Mouse (Mus musculus): ENCODE measurements around the gene Bloc1s2. TPM values are rescaled to one million over a fixed set of nuclear protein-coding genes. Genes with fewer than 3 reads are reported as not detected.
A peak's percentile ranks its signal among the peaks of the same experiment; 100 is the strongest.
"Not testable (repeated sequence)": the region's sequence is repeated elsewhere in the genome, so short reads cannot be mapped to it uniquely, and the experiment has no call there.

Bloc1s2 gene
- polyA plus RNA-seq, 1 experiment from 2014 or later: 156 TPM

- 92% methylated on average over 9 of the region's 9 CpGs for WGBS
- peaks cover 85% of the 10 kb centered on the region for H3K36me3 ChIP-seq
- ATAC-seq; H3K9me3 ChIP-seq; H3K27ac ChIP-seq; H3K9ac ChIP-seq (replicated peaks); H3K27me3 ChIP-seq; H3K4me2 ChIP-seq (replicated peaks); H3K4me1 ChIP-seq (replicated peaks); H3K4me3 ChIP-seq (replicated peaks): not testable (repeated sequence)
These were observed 25.6 kb downstream of the Bloc1s2 start for GRCm38 (mm10) chr19:44120686-44121085.

GRCm38 (mm10) chr19:44117793-44118192 lies 28.5 kb downstream of the Bloc1s2 start:
- Histone ChIP-seq H3K36me3 (peaks cover 81% of the 10 kb centered on the region), H3K9me3 (no peaks in the 10 kb centered on the region), H3K4me2 (replicated peaks) (no peak overlapping the region), H3K9ac (replicated peaks) (no peak overlapping the region), H3K4me1 (replicated peaks) (no peaks in the 10 kb centered on the region), H3K4me3 (replicated peaks) (no peak overlapping the region), H3K27me3 (no peaks in the 10 kb centered on the region), H3K27ac (no peak overlapping the region)
- no peak for ATAC-seq

- 53% methylated on average over 7 of the region's 7 CpGs for WGBS
- Histone ChIP-seq H3K36me3 (peaks cover 61% of the 10 kb centered on the region), H3K27ac (no peak overlapping the region), H3K27me3 (no peaks in the 10 kb centered on the region), H3K4me1 (replicated peaks) (peaks cover 9% of the 10 kb centered on the region), H3K9me3 (no peaks in the 10 kb centered on the region), H3K4me3 (replicated peaks) (no peak overlapping the region), H3K4me2 (replicated peaks) (no peak overlapping the region), H3K9ac (replicated peaks) (no peak overlapping the region)
- no peak; the same call in 1 of the 2 replicates for ATAC-seq
These were observed 34.5 kb downstream of the Bloc1s2 start for GRCm38 (mm10) chr19:44111706-44112105.

GRCm38 (mm10) chr19:44110356-44110755 lies 35.9 kb downstream of the Bloc1s2 start:
- Histone ChIP-seq H3K4me3 (replicated peaks) (no peak overlapping the region), H3K9me3 (no peaks in the 10 kb centered on the region), H3K27me3 (no peaks in the 10 kb centered on the region), H3K36me3 (peaks cover 50% of the 10 kb centered on the region), H3K27ac (no peak overlapping the region), H3K9ac (replicated peaks) (no peak overlapping the region), H3K4me1 (replicated peaks) (peaks cover 22% of the 10 kb centered on the region), H3K4me2 (replicated peaks) (no peak overlapping the region)
- 90% methylated on average over 9 of the region's 9 CpGs for WGBS
- no peak for ATAC-seq

GRCm38 (mm10) chr19:44108996-44109395 lies 37.2 kb downstream of the Bloc1s2 start:
- no peaks in the 10 kb centered on the region for H3K27me3 ChIP-seq
- no peak for ATAC-seq
- peaks cover 33% of the 10 kb centered on the region for H3K4me1 ChIP-seq (replicated peaks)
- H3K9ac ChIP-seq (replicated peaks): no peak overlapping the region
- no peak overlapping the region for H3K4me3 ChIP-seq (replicated peaks)
- peaks cover 40% of the 10 kb centered on the region for H3K36me3 ChIP-seq
- no peak overlapping the region for H3K27ac ChIP-seq
- no peaks in the 10 kb centered on the region for H3K9me3 ChIP-seq
- H3K4me2 ChIP-seq (replicated peaks): no peak overlapping the region

DNA sequence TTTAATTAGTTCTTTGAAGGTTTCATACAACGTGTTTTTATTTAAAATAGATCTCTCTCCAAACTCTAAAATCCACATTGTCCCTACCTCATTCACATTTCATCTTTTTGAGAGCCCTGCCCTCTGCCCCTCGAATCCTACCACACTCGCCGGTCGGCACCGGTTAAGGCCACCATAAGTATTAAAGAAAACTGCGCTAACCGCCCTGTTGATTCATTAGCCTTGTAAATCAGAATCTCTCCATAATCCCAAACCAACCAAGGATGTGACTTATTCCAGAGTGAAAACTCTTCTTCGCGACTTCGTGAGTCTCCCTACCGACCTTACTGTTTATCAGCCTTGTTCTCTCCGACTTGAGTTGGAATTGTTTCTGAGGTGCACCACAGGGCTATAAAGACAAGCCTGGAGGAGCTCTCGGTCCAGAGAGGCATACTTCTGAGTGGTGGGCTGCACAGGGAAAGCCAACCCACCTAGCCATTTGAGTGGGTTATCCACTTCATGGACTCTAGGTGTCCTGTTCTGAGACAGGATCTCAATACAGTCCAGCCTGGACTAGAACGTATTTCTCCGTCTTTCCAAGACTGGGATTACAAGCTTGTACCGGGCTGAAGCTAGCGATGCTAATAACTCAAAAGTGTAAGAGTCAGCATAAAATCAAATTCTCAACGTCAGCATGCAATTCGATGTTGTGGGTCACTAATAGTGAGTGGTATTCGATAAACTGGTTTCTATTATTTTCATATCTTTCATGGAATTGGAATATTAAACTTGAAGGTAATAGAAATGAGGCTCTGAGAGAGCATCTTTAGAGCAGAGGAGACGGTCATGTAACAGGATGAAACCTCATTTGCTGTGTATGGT lies 38.4 kb downstream of the Bloc1s2 start:
- peaks cover 33% of the 10 kb centered on the region for H3K4me1 ChIP-seq (replicated peaks)
- H3K4me2 ChIP-seq (replicated peaks): peak overlapping the region; percentile 82
- peak overlapping the region; percentile 95 for H3K9ac ChIP-seq (replicated peaks)
- peak overlapping the region; percentile 36 for H3K27ac ChIP-seq
- peaks cover 31% of the 10 kb centered on the region for H3K36me3 ChIP-seq
- no peaks in the 10 kb centered on the region for H3K27me3 ChIP-seq
- peak; percentile 64 for ATAC-seq
- WGBS: 31% methylated on average over 22 of the region's 22 CpGs
- H3K9me3 ChIP-seq: no peaks in the 10 kb centered on the region
- H3K4me3 ChIP-seq (replicated peaks): peak overlapping the region; percentile 92

DNA sequence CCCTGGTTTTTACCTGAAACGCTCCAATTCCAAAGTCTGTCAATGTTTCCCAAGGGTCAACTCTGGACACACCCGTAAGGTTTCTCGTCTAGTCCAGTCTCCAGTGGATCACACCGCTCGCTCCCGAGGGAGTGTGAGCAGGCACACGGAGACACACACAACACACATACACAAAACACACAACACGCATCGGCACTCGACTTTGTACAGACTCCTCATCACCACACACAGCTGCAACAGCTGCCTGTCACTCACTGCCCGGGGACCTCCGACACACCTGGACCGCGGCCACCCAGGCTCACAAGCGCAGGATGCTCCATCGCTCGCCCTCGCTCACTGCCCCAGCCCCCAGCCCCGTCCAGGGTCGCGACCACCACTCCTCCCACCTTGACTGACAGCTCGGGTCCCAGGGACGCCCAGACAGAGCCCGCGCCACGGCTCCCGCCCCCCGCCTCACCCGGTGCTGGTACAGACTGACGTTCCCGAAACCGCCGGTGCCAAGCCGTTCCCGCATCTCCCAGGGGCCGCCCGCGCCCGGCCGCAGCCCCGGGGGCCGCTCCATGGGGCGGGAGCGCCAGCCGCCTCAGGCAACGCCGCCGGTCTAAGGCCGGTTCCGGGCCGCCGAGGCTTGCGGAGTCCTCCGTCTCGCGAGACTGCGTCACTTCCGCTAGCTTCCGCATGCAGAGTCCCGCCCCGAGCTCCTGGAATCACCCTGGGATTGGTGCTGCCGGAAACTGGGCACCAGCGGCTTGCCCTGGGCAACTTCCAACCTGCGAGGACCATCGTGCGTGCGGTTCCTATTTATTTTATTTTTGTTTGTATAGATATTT lies 39.2 kb downstream of the Bloc1s2 start, which contains the start of gene Chuk:
Chuk (minus strand) TSS at position 650 of the 830 bp plus-strand sequence.
- Histone ChIP-seq H3K4me3 (replicated peaks) (peak within 1 kb of the TSS; percentile 92), H3K27ac (peak within 1 kb of the TSS; percentile 80), H3K9me3 (no peaks in the 10 kb centered on the region), H3K36me3 (peaks cover 25% of the 10 kb centered on the region), H3K4me2 (replicated peaks) (peak within 1 kb of the TSS; percentile 82), H3K9ac (replicated peaks) (peak within 1 kb of the TSS; percentile 95), H3K27me3 (no peaks in the 10 kb centered on the region), H3K4me1 (replicated peaks) (peaks cover 33% of the 10 kb centered on the region)
- WGBS: 1% methylated on average over 67 of the region's 67 CpGs
- ATAC-seq: peak; percentile 99

DNA sequence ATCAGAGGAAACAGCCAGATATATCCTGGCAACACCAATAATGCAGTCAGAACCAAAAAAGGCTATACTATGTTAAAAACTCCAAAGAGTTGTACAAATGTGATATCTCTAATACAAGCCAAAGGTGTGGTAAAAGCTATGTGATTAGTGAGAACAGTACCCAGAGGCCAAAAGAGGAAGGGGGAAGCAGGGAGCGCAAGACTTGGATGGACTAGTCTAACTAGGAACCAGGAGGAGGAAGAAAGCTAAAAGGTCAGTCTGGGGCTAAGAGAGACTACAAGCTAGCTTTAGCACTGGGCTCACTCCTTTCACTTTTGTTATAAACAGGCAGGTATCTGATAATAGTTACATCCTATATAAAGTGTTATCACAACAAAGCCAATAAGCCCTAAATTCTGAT lies 41.9 kb downstream of the Bloc1s2 start:
- Histone ChIP-seq H3K4me2 (replicated peaks) (no peak overlapping the region), H3K9me3 (no peaks in the 10 kb centered on the region), H3K27ac (no peak overlapping the region), H3K9ac (replicated peaks) (no peak overlapping the region), H3K36me3 (peaks cover 14% of the 10 kb centered on the region), H3K4me1 (replicated peaks) (peaks cover 33% of the 10 kb centered on the region), H3K27me3 (no peaks in the 10 kb centered on the region), H3K4me3 (replicated peaks) (no peak overlapping the region)
- ATAC-seq: no peak
- WGBS: 86% methylated on average over 1 of the region's 1 CpGs

GRCm38 (mm10) chr19:44103001-44103400 lies 43.2 kb downstream of the Bloc1s2 start:
- peaks cover 30% of the 10 kb centered on the region for H3K4me1 ChIP-seq (replicated peaks)
- H3K4me2 ChIP-seq (replicated peaks): no peak overlapping the region
- no peaks in the 10 kb centered on the region for H3K27me3 ChIP-seq
- H3K4me3 ChIP-seq (replicated peaks): no peak overlapping the region
- H3K36me3 ChIP-seq: peaks cover 20% of the 10 kb centered on the region
- no peak overlapping the region for H3K9ac ChIP-seq (replicated peaks)
- no peaks in the 10 kb centered on the region for H3K9me3 ChIP-seq
- no peak for ATAC-seq
- H3K27ac ChIP-seq: no peak overlapping the region
- 89% methylated on average over 3 of the region's 3 CpGs for WGBS

DNA sequence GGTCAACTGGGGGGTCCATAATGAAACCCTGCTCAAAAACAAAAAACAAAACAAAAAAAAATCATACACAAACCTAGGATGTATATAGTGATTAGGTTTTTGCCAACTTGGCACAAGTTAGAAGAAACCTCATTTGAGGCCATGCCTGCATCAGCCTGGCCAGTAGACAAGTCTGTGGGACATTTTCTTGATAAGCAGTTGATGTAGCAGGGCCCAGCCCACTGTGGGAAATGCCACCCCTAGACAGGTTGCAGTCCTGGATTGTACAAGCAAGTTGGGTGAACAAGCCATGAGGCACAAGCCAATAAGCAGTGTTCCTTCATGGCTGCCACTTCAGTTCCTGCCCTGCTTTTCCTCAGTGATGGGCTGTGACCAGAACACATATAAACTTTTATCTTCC lies 45.4 kb downstream of the Bloc1s2 start:
- Histone ChIP-seq H3K9ac (replicated peaks) (no peak overlapping the region), H3K27me3 (no peaks in the 10 kb centered on the region), H3K4me2 (replicated peaks) (no peak overlapping the region), H3K9me3 (no peaks in the 10 kb centered on the region), H3K36me3 (peaks cover 39% of the 10 kb centered on the region), H3K27ac (no peak overlapping the region), H3K4me3 (replicated peaks) (no peak overlapping the region), H3K4me1 (replicated peaks) (peaks cover 15% of the 10 kb centered on the region)
- ATAC-seq: no peak

Measured in midbrain, embryonic 13.5 days (tissue).